Mouse (Mus musculus): ENCODE data around the gene Gm10234. TPM values are rescaled to one million over a fixed set of nuclear protein-coding genes. Genes with fewer than 3 reads are reported as not detected.

Gene Gm10234
- total RNA-seq (2015; ENCODE audit: low replicate concordance) (not detected in 2 replicates), total RNA-seq (2017; ENCODE audit: low replicate concordance) (not detected in 2 replicates)

GRCm38 (mm10) chr6:95321812-95322211, at the start of gene Gm10234:
Gene Gm10234, plus strand, starts transcription at chr6:95322112.
- no peak for ATAC-seq (replicated peaks; ENCODE audit: low FRiP score, poor library complexity, severe bottlenecking)

GRCm38 (mm10) chr6:95277633-95278032, 44.3 kb upstream of the Gm10234 start:
- no peak for ATAC-seq (replicated peaks; ENCODE audit: low FRiP score, poor library complexity, severe bottlenecking)

- ATAC-seq (replicated peaks; ENCODE audit: low FRiP score, poor library complexity, severe bottlenecking), result no peak
Measured at GRCm38 (mm10) chr6:95296025-95296424, 25.9 kb upstream of the Gm10234 start.

- ATAC-seq (replicated peaks; ENCODE audit: low FRiP score, poor library complexity, severe bottlenecking), result no peak
Measured at GRCm38 (mm10) chr6:95298387-95298786, 23.5 kb upstream of the Gm10234 start.

GRCm38 (mm10) chr6:95300658-95301057, 21.3 kb upstream of the Gm10234 start:
- no peak for ATAC-seq (replicated peaks; ENCODE audit: low FRiP score, poor library complexity, severe bottlenecking)

- ATAC-seq (replicated peaks; ENCODE audit: low FRiP score, poor library complexity, severe bottlenecking), result no peak
Measured at GRCm38 (mm10) chr6:95331191-95331590, 9.3 kb downstream of the Gm10234 start.

GRCm38 (mm10) chr6:95334781-95335180, 12.9 kb downstream of the Gm10234 start:
- ATAC-seq (replicated peaks; ENCODE audit: low FRiP score, poor library complexity, severe bottlenecking), result no peak

GRCm38 (mm10) chr6:95349378-95349777, 27.5 kb downstream of the Gm10234 start:
- ATAC-seq (replicated peaks; ENCODE audit: low FRiP score, poor library complexity, severe bottlenecking), result no peak

GRCm38 (mm10) chr6:95353043-95353442, 31.1 kb downstream of the Gm10234 start:
- ATAC-seq (replicated peaks; ENCODE audit: low FRiP score, poor library complexity, severe bottlenecking), result no peak

GRCm38 (mm10) chr6:95353886-95354285, 32.0 kb downstream of the Gm10234 start:
- ATAC-seq (replicated peaks; ENCODE audit: low FRiP score, poor library complexity, severe bottlenecking), result no peak

GRCm38 (mm10) chr6:95360084-95360483, 38.2 kb downstream of the Gm10234 start:
- ATAC-seq (replicated peaks; ENCODE audit: low FRiP score, poor library complexity, severe bottlenecking), result no peak

GRCm38 (mm10) chr6:95362707-95363106, 40.8 kb downstream of the Gm10234 start:
- no peak for ATAC-seq (replicated peaks; ENCODE audit: low FRiP score, poor library complexity, severe bottlenecking)

GRCm38 (mm10) chr6:95371811-95372210, 49.9 kb downstream of the Gm10234 start:
- ATAC-seq (replicated peaks; ENCODE audit: low FRiP score, poor library complexity, severe bottlenecking), result no peak

Other genes with a start within 250 kb of the Gm10234 start
- 0.77 and 2.5 TPM in 2 replicates for gene Kbtbd8, start 204.9 kb upstream of the Gm10234 start, total RNA-seq (2015; ENCODE audit: low replicate concordance)
- 1.5 and 3.3 TPM in 2 replicates for gene Kbtbd8, start 204.9 kb upstream of the Gm10234 start, total RNA-seq (2017; ENCODE audit: low replicate concordance)